Mouse (Mus musculus) neural tube, embryonic 14.5 days (tissue): ENCODE measurements around the gene Wdsub1. TPM values are rescaled to one million over a fixed set of nuclear protein-coding genes. Genes with fewer than 3 reads are reported as not detected.
A peak's percentile ranks its signal among the peaks of the same experiment; 100 is the strongest.

Experiments used
- ATAC-seq: fragments of 200-750 bp; cut with Nextera tagmentation; 2 replicates; pipeline ENCODE4 v1.8.0; 2017; ENCODE audit warnings: low read depth, mild to moderate bottlenecking, moderate TSS enrichment, moderate library complexity
- H3K27ac ChIP-seq: fragments of 300-500 bp; sonication (generic); 2 replicates; pipeline ENCODE4 v1.5.1; 2014; ENCODE audit warnings: low read depth, mild to moderate bottlenecking, control low read depth, low read length, moderate library complexity, mixed read lengths
- H3K27me3 ChIP-seq: fragments of 300-500 bp; sonication (generic); 2 replicates; pipeline ENCODE4 v1.6.1; 2014; ENCODE audit warnings: low read length; ENCODE audit not compliant: control insufficient read depth, insufficient read depth
- H3K36me3 ChIP-seq: fragments of 300-500 bp; sonication (generic); 2 replicates; pipeline ENCODE4 v1.6.1; 2014; ENCODE audit warnings: low read length, mixed read lengths; ENCODE audit not compliant: control insufficient read depth, insufficient read depth
- H3K4me1 ChIP-seq: fragments of 300-500 bp; sonication (generic); 2 replicates; pipeline ENCODE4 v1.6.1; 2014; ENCODE audit warnings: low read length; ENCODE audit not compliant: control insufficient read depth, insufficient read depth
- H3K4me2 ChIP-seq: fragments of 300-500 bp; sonication (generic); 2 replicates; pipeline ENCODE4 v1.6.1; 2014; ENCODE audit warnings: mild to moderate bottlenecking, low read depth, low read length, control low read depth
- H3K4me3 ChIP-seq: fragments of 300-500 bp; sonication (generic); 2 replicates; pipeline ENCODE4 v1.5.1; 2014; ENCODE audit warnings: low read depth, low read length, control low read depth, mixed read lengths
- H3K9ac ChIP-seq: fragments of 300-500 bp; sonication (generic); replicated peaks from 2 replicates; pipeline ENCODE4 v1.6.1; 2014; ENCODE audit warnings: low read depth, mild to moderate bottlenecking, control low read depth, low read length, mixed read lengths
- H3K9me3 ChIP-seq: fragments of 300-500 bp; sonication (generic); 2 replicates; pipeline ENCODE4 v1.6.1; 2016; ENCODE audit warnings: low read length; ENCODE audit not compliant: control insufficient read depth
- WGBS: fragments of 180-500 bp; shearing (Covaris S2); extraction: QIAGEN DNeasy Blood & Tissue Kit; methylation state at CpG from one replicate; pipeline ENCODE4 v1.1.7; 2014; 5-methylcytosine and 5-hydroxymethylcytosine counted together
- polyA plus RNA-seq: library from polyadenylated mRNA; unstranded; fragments of >200 nt; fragmentation: Nextera tagmentation; extraction: Ambion mirVana; gene quantifications from 2 replicates; pipeline ENCODE4 v1.2.1, GENCODE M21; 2014

Gene Wdsub1
- polyA plus RNA-seq = 13.3 and 14.1 TPM in 2 replicates

GRCm38 (mm10) chr2:59881831-59882741 lies at the start of gene Wdsub1:
TSS of gene Wdsub1 (minus strand) at chr2:59882591.
- 7% methylated on average over 49 of the region's 57 CpGs for WGBS
- peak; percentile 95 for ATAC-seq
- no peaks in the 10 kb centered on the region for H3K9me3 ChIP-seq

GRCm38 (mm10) chr2:59913610-59914009 lies 31.2 kb upstream of the Wdsub1 start:
- Histone ChIP-seq H3K4me2 (no peak overlapping the region), H3K9ac (no peak overlapping the region), H3K27ac (no peak overlapping the region), H3K36me3 (peaks cover 36% of the 10 kb centered on the region), H3K4me1 (no peaks in the 10 kb centered on the region), H3K9me3 (no peaks in the 10 kb centered on the region), H3K4me3 (no peak overlapping the region), H3K27me3 (no peaks in the 10 kb centered on the region)
- ATAC-seq = no peak
- 84% methylated on average over 11 of the region's 11 CpGs for WGBS

More at GRCm38 (mm10) chr2:59881831-59882741, at the start of gene Wdsub1:
- H3K4me1 ChIP-seq = no peaks in the 10 kb centered on the region
- peak within 1 kb of the TSS; percentile 67 for H3K9ac ChIP-seq
- peak within 1 kb of the TSS; percentile 81 for H3K4me2 ChIP-seq
- no peaks in the 10 kb centered on the region for H3K36me3 ChIP-seq
- H3K27me3 ChIP-seq = no peaks in the 10 kb centered on the region
- no peak within 1 kb of the TSS for H3K27ac ChIP-seq
- H3K4me3 ChIP-seq = peak within 1 kb of the TSS; percentile 83

GRCm38 (mm10) chr2:59908048-59908447 lies 25.7 kb upstream of the Wdsub1 start:
- Histone ChIP-seq H3K27ac (no peak overlapping the region), H3K4me3 (no peak overlapping the region), H3K27me3 (no peaks in the 10 kb centered on the region), H3K36me3 (peaks cover 22% of the 10 kb centered on the region), H3K9me3 (no peaks in the 10 kb centered on the region), H3K4me2 (no peak overlapping the region), H3K4me1 (no peaks in the 10 kb centered on the region), H3K9ac (no peak overlapping the region)
- 89% methylated on average over 9 of the region's 9 CpGs for WGBS
- ATAC-seq = no peak

DNA sequence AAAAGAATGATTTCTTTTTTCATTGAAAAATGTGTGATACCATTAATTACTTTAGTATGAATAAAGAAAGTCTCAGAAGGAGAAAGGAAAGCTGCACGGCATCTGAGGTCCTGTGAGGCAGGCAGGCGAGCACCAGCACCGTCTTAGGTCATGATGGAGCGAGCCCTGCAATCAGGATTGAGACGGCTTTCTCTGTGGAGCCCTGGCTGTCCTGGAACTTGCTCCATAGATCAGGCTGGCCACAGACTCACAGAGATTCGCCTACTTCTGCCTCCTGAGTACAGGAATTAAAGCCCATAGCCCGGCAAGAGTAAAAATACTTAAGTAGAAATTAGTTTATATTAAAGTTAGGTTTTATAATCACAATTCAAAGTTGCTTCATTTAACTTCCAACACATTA lies 21.6 kb upstream of the Wdsub1 start:
- 86% methylated on average over 7 of the region's 7 CpGs for WGBS
- Histone ChIP-seq H3K27me3 (no peaks in the 10 kb centered on the region), H3K4me3 (no peak overlapping the region), H3K4me1 (no peaks in the 10 kb centered on the region), H3K27ac (no peak overlapping the region), H3K9ac (no peak overlapping the region), H3K4me2 (no peak overlapping the region), H3K36me3 (peaks cover 9% of the 10 kb centered on the region; the same call in 1 of the 2 replicates), H3K9me3 (no peaks in the 10 kb centered on the region)
- ATAC-seq = no peak

DNA sequence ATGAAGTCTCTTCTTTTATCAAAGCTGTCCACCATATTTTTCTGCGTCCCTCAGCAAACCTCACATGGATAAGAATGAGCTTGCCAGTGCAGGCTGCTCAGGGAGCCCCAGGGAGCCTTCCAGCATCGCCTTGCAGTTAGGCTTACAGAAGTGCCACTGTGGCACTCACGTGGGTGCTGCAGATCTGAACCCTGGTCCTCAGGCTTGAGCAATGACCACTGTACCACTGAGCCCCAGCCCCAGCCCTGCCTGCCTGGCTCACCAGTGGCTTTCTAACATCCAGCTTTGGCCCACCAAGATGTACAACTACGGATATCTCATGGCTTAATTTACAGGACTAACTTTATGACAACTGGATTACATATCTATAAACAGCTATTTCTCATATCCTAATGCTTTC lies 16.3 kb upstream of the Wdsub1 start:
- Histone ChIP-seq H3K36me3 (peaks cover 12% of the 10 kb centered on the region; the same call in 1 of the 2 replicates), H3K9ac (no peak overlapping the region), H3K27me3 (no peaks in the 10 kb centered on the region), H3K4me2 (no peak overlapping the region), H3K27ac (no peak overlapping the region), H3K9me3 (no peaks in the 10 kb centered on the region), H3K4me1 (no peaks in the 10 kb centered on the region), H3K4me3 (no peak overlapping the region)
- WGBS = 83% methylated on average over 4 of the region's 4 CpGs
- no peak for ATAC-seq

DNA sequence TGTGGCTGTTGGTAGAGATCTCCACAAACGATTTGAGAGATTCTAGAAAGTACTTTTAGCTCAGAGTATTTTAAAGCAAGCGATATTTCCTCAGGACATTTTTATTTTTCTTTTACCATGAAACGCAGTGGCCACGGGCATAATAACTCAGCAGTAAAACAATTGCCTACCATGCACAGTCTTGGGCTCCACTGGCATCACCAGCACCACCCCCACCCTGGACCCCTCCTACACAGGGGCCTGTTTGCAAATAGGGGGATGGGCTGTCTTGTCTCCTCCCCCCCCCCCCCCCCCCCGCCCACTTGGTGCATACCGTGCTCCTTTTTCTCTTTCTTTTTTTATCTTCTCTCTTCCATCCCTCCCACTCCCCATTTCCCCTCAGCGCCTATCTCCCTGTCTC lies 15.7 kb upstream of the Wdsub1 start:
- H3K36me3 ChIP-seq = peaks cover 12% of the 10 kb centered on the region; the same call in 1 of the 2 replicates
- 73% methylated on average over 6 of the region's 7 CpGs for WGBS
- ATAC-seq = no peak
- H3K9me3 ChIP-seq = no peaks in the 10 kb centered on the region
- H3K4me1 ChIP-seq = no peaks in the 10 kb centered on the region
- no peak overlapping the region for H3K4me2 ChIP-seq
- H3K9ac ChIP-seq = no peak overlapping the region
- H3K4me3 ChIP-seq = no peak overlapping the region
- H3K27ac ChIP-seq = no peak overlapping the region
- no peaks in the 10 kb centered on the region for H3K27me3 ChIP-seq

GRCm38 (mm10) chr2:59896837-59897236 lies 14.4 kb upstream of the Wdsub1 start:
- Histone ChIP-seq H3K27ac (no peak overlapping the region), H3K9me3 (no peaks in the 10 kb centered on the region), H3K27me3 (no peaks in the 10 kb centered on the region), H3K4me3 (no peak overlapping the region), H3K4me2 (no peak overlapping the region), H3K9ac (no peak overlapping the region), H3K4me1 (no peaks in the 10 kb centered on the region), H3K36me3 (peaks cover 12% of the 10 kb centered on the region; the same call in 1 of the 2 replicates)
- 92% methylated on average over 8 of the region's 8 CpGs for WGBS
- no peak for ATAC-seq

DNA sequence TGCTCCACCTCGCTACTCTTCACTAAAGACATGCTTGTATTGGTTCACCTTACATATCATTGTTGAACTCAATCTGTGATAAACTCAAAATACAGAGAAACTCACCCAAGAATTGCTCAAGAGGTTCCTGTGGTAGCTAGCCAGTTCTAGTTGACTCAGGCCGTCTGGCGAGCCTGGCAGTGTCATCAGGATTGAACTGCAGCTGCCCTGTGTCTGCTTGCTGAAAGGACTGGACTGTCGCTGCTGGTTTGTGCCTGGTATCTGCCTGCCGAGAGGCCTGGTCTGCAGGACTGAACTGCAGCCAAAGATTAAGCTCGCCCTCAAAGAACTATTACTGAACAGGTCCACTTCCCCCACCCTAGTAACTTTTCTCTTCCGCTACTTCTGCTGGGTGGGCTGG lies 14.0 kb upstream of the Wdsub1 start:
- Histone ChIP-seq H3K9ac (no peak overlapping the region), H3K27ac (no peak overlapping the region), H3K27me3 (no peaks in the 10 kb centered on the region), H3K36me3 (peaks cover 12% of the 10 kb centered on the region; the same call in 1 of the 2 replicates), H3K4me3 (no peak overlapping the region), H3K4me2 (no peak overlapping the region), H3K4me1 (no peaks in the 10 kb centered on the region), H3K9me3 (no peaks in the 10 kb centered on the region)
- 85% methylated on average over 7 of the region's 7 CpGs for WGBS
- ATAC-seq = no peak

DNA sequence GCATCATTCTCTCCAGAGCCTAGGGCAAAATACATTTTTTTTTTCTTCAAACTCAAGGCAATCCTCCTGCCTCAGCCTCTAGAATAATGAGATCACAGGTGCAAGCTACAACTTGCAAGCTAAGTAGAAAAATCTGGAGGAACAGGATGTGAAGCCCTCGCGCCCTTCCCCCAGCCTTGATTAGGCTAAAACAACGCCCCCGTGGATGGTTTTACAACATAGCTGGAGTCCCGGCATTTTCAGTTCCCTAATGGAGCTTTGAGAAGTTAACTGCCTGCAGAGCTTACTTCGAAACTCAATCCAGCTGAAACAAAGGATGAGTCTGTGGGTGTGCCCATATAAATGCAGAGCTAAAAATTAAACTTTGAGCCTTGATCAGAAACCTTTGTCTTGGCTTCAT lies 7.3 kb upstream of the Wdsub1 start:
- H3K9ac ChIP-seq = no peak overlapping the region
- H3K9me3 ChIP-seq = no peaks in the 10 kb centered on the region
- H3K36me3 ChIP-seq = no peaks in the 10 kb centered on the region
- H3K4me1 ChIP-seq = no peaks in the 10 kb centered on the region
- no peaks in the 10 kb centered on the region for H3K27me3 ChIP-seq
- 50% methylated on average over 6 of the region's 6 CpGs for WGBS
- no peak overlapping the region for H3K4me3 ChIP-seq
- H3K27ac ChIP-seq = no peak overlapping the region
- no peak overlapping the region for H3K4me2 ChIP-seq
- no peak for ATAC-seq
